Mouse (Mus musculus) heart, embryonic 11.5 days (tissue): Measurements from ENCODE around the gene Tmem123. TPM values are rescaled to one million over a fixed set of nuclear protein-coding genes. Genes with fewer than 3 reads are reported as not detected.

Experiments used
- ATAC-seq: fragments of 200-750 bp; cut with Nextera tagmentation; replicated peaks from 2 replicates; pipeline ENCODE4 v1.8.0; 2017; ENCODE audit warnings: moderate library complexity; ENCODE audit not compliant: insufficient number of reproducible peaks, low FRiP score, low TSS enrichment
- H3K27ac ChIP-seq: fragments of 300-500 bp; sonication (generic); 2 replicates; pipeline ENCODE4 v1.5.1; 2014; ENCODE audit warnings: mild to moderate bottlenecking, low read depth, low read length
- H3K27me3 ChIP-seq: fragments of 300-500 bp; sonication (generic); 2 replicates; pipeline ENCODE4 v1.6.1; 2014; ENCODE audit warnings: mild to moderate bottlenecking, low read length, mixed read lengths; ENCODE audit not compliant: control insufficient read depth, insufficient read depth
- H3K36me3 ChIP-seq: fragments of 300-500 bp; sonication (generic); 2 replicates; pipeline ENCODE4 v1.6.1; 2014; ENCODE audit warnings: mild to moderate bottlenecking, low read length, moderate library complexity, mixed read lengths; ENCODE audit not compliant: control insufficient read depth, insufficient read depth
- H3K4me1 ChIP-seq: fragments of 300-500 bp; sonication (generic); 2 replicates; pipeline ENCODE4 v1.6.1; 2014; ENCODE audit warnings: low read length; ENCODE audit not compliant: control insufficient read depth, insufficient read depth
- H3K4me2 ChIP-seq: fragments of 300-500 bp; sonication (generic); 2 replicates; pipeline ENCODE4 v1.6.1; 2014; ENCODE audit warnings: mild to moderate bottlenecking, moderate library complexity
- H3K4me3 ChIP-seq: fragments of 300-500 bp; sonication (generic); 2 replicates; pipeline ENCODE4 v1.5.1; 2014; ENCODE audit warnings: low read depth, low read length
- H3K9ac ChIP-seq: fragments of 300-500 bp; sonication (generic); 2 replicates; pipeline ENCODE4 v1.6.1; 2014; ENCODE audit warnings: mild to moderate bottlenecking, low read depth, low read length, moderate library complexity
- H3K9me3 ChIP-seq: fragments of 300-500 bp; sonication (generic); replicated peaks from 2 replicates; pipeline ENCODE4 v1.6.1; 2016; ENCODE audit warnings: low read length; ENCODE audit not compliant: control insufficient read depth
- WGBS: fragments of 180-500 bp; shearing (Covaris S2); extraction: QIAGEN DNeasy Blood & Tissue Kit; methylation state at CpG from one replicate; pipeline ENCODE4 v1.1.7; 2014; ENCODE audit not compliant: insufficient replicate concordance; 5-methylcytosine and 5-hydroxymethylcytosine counted together
- polyA plus RNA-seq: library from polyadenylated mRNA; unstranded; fragments of >200 nt; fragmentation: Nextera tagmentation; extraction: Ambion mirVana; gene quantifications from 2 replicates; pipeline ENCODE4 v1.2.1, GENCODE M21; 2014

Tmem123 gene
- polyA plus RNA-seq, 1 experiment from 2014 or later: 131 TPM

GRCm38 (mm10) chr9:7769491-7769890 lies 5.7 kb downstream of the Tmem123 start:
- peaks cover 38% of the 10 kb centered on the region for H3K4me1 ChIP-seq
- no peak overlapping the region for H3K4me2 ChIP-seq
- 74% methylated on average over 5 of the region's 5 CpGs for WGBS
- H3K4me3 ChIP-seq: no peak overlapping the region
- no peak for ATAC-seq
- no peak overlapping the region for H3K27ac ChIP-seq
- H3K36me3 ChIP-seq: peaks cover 16% of the 10 kb centered on the region; the same call in 1 of the 2 replicates
- H3K9me3 ChIP-seq: no peaks in the 10 kb centered on the region
- no peaks in the 10 kb centered on the region for H3K27me3 ChIP-seq
- no peak overlapping the region for H3K9ac ChIP-seq

GRCm38 (mm10) chr9:7772361-7772760 lies 8.5 kb downstream of the Tmem123 start:
- Histone ChIP-seq H3K4me3 (no peak overlapping the region), H3K4me1 (peaks cover 33% of the 10 kb centered on the region), H3K27me3 (no peaks in the 10 kb centered on the region), H3K9ac (no peak overlapping the region), H3K9me3 (no peaks in the 10 kb centered on the region), H3K4me2 (no peak overlapping the region), H3K36me3 (peaks cover 17% of the 10 kb centered on the region; the same call in 1 of the 2 replicates), H3K27ac (no peak overlapping the region)
- no peak for ATAC-seq
- 81% methylated on average over 2 of the region's 2 CpGs for WGBS

DNA sequence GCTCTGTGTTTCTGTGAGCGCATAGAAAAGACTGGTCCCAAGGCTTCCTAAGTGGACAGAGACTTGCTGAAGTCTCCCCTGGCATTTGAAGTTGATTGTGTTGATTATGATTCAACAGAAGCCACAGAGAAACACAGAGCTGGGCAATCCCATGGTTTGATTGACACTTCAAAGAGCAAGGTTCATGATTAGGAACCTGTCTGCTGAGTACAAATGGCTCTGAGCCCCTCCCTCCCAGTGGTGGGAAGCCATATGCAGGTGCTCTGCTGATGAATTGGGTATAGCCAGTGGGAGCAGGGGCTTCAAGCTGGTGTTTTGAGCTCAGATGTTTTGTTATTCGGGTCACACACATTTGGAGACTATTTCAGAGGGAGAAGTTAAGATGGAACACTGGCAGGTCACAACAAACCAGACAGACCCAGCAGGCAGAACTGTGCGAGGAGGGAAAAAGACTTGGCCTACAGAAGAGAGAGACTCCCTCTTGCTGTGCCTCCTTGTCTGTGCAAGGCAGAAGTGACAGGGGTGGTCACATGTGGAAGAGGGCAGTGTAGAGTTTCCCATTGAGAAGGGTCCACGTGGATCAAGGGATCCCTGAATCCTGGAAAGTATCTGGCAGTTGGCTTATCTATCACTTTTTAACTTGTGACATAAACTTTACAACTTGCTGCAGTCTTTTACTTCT lies 9.1 kb downstream of the Tmem123 start:
- H3K9me3 ChIP-seq: no peaks in the 10 kb centered on the region
- H3K27me3 ChIP-seq: no peaks in the 10 kb centered on the region
- no peak overlapping the region for H3K27ac ChIP-seq
- 79% methylated on average over 4 of the region's 4 CpGs for WGBS
- peaks cover 20% of the 10 kb centered on the region; the same call in 1 of the 2 replicates for H3K36me3 ChIP-seq
- no peak overlapping the region for H3K9ac ChIP-seq
- H3K4me1 ChIP-seq: peaks cover 27% of the 10 kb centered on the region
- no peak for ATAC-seq
- H3K4me3 ChIP-seq: no peak overlapping the region
- H3K4me2 ChIP-seq: no peak overlapping the region

GRCm38 (mm10) chr9:7773686-7774085 lies 9.8 kb downstream of the Tmem123 start:
- 90% methylated on average over 5 of the region's 5 CpGs for WGBS
- Histone ChIP-seq H3K4me1 (peaks cover 25% of the 10 kb centered on the region), H3K27me3 (no peaks in the 10 kb centered on the region), H3K36me3 (peaks cover 17% of the 10 kb centered on the region; the same call in 1 of the 2 replicates), H3K4me3 (no peak overlapping the region), H3K9ac (no peak overlapping the region), H3K9me3 (no peaks in the 10 kb centered on the region), H3K27ac (no peak overlapping the region), H3K4me2 (no peak overlapping the region)
- ATAC-seq: no peak

GRCm38 (mm10) chr9:7774538-7774937 lies 10.7 kb downstream of the Tmem123 start:
- Histone ChIP-seq H3K27me3 (no peaks in the 10 kb centered on the region), H3K4me1 (peaks cover 25% of the 10 kb centered on the region), H3K9me3 (no peaks in the 10 kb centered on the region), H3K4me2 (no peak overlapping the region), H3K9ac (no peak overlapping the region), H3K36me3 (peaks cover 14% of the 10 kb centered on the region), H3K27ac (no peak overlapping the region), H3K4me3 (no peak overlapping the region)
- ATAC-seq: no peak
- WGBS: 61% methylated on average over 10 of the region's 10 CpGs

DNA sequence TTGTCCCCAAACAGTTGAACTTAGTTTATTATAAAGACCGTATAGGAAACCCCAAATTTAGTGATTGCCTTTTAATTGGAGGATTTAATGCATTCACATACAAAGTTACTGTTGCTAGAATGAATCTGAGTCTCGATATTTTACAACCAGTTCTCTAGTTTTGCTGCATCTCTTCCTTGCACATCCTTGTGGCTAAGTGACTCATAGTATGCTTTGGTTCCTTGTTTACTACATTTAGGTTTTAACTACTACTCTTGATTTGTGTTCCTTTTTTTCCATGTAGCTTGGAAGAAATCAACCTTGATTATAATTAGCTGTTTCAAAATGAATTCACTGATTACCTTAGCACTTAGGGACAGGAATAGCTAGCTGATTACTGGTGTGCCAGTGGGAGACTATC lies 11.2 kb downstream of the Tmem123 start:
- Histone ChIP-seq H3K4me3 (no peak overlapping the region), H3K27me3 (no peaks in the 10 kb centered on the region), H3K27ac (no peak overlapping the region), H3K9me3 (no peaks in the 10 kb centered on the region), H3K4me1 (peaks cover 21% of the 10 kb centered on the region), H3K4me2 (no peak overlapping the region), H3K9ac (no peak overlapping the region), H3K36me3 (peaks cover 14% of the 10 kb centered on the region)
- 93% methylated on average over 2 of the region's 2 CpGs for WGBS
- ATAC-seq: no peak

GRCm38 (mm10) chr9:7775986-7776385 lies 12.1 kb downstream of the Tmem123 start:
- Histone ChIP-seq H3K4me2 (no peak overlapping the region), H3K4me1 (peaks cover 16% of the 10 kb centered on the region), H3K9me3 (no peaks in the 10 kb centered on the region), H3K27me3 (no peaks in the 10 kb centered on the region), H3K4me3 (no peak overlapping the region), H3K27ac (no peak overlapping the region), H3K36me3 (peaks cover 14% of the 10 kb centered on the region), H3K9ac (no peak overlapping the region)
- ATAC-seq: no peak
- 83% methylated on average over 3 of the region's 3 CpGs for WGBS

- Histone ChIP-seq H3K4me1 (peaks cover 13% of the 10 kb centered on the region), H3K27ac (no peak overlapping the region), H3K9ac (no peak overlapping the region), H3K36me3 (peaks cover 18% of the 10 kb centered on the region), H3K4me2 (no peak overlapping the region), H3K4me3 (no peak overlapping the region), H3K27me3 (no peaks in the 10 kb centered on the region), H3K9me3 (no peaks in the 10 kb centered on the region)
- WGBS: 97% methylated on average over 1 of the region's 1 CpGs
- ATAC-seq: no peak
These were observed 13.1 kb downstream of the Tmem123 start for GRCm38 (mm10) chr9:7776940-7777339.

DNA sequence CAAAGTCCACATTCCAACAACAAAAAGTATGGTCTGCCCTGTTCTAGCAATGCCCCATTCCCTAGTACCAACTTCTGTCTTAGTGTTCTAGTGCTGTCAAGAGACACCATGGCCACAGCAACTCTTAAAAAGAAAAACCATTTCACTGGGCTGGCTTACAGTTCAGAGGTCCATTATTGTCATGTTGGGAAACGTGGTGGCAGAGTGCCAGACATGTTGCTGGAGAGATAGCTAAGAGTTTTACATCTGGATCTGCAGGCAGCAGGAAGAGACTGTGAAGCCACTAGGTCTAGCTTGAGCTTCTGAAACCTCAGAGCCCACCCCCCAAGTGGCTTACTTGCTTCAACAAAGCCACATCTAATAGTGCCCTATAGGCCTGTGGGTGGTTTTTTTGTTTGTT lies 13.8 kb downstream of the Tmem123 start:
- no peaks in the 10 kb centered on the region for H3K9me3 ChIP-seq
- no peak for ATAC-seq
- peaks cover 18% of the 10 kb centered on the region for H3K36me3 ChIP-seq
- H3K4me2 ChIP-seq: no peak overlapping the region
- WGBS: 55% methylated on average over 1 of the region's 1 CpGs
- no peaks in the 10 kb centered on the region for H3K27me3 ChIP-seq
- no peak overlapping the region for H3K9ac ChIP-seq
- H3K4me3 ChIP-seq: no peak overlapping the region
- H3K27ac ChIP-seq: no peak overlapping the region
- H3K4me1 ChIP-seq: peaks cover 6% of the 10 kb centered on the region
